Mouse (Mus musculus) c-Kit-negative CD71-positive TER-119-positive erythroid progenitor cells, embryonic 14.5 days (primary cell): ENCODE data around the gene Mt3.
A peak's percentile ranks its signal among the peaks of the same experiment; 100 is the strongest.
"Not testable (repeated sequence)": the region's sequence is repeated elsewhere in the genome, so short reads cannot be mapped to it uniquely, and the experiment has no call there.

ENCODE experiments used
- DNase-seq: peaks from one replicate; pipeline ENCODE4 v3.0.0-alpha.2; 2013; ENCODE audit warnings: low read depth, low spot score

Gene Mt3

GRCm38 (mm10) chr8:94152513-94153300 is at the start of gene Mt3:
Mt3 (plus strand) TSS chr8:94152607.
- DNase-seq: no peak

- DNase-seq: no peak
These were observed 48.3 kb upstream of the Mt3 start for GRCm38 (mm10) chr8:94104146-94104545.

GRCm38 (mm10) chr8:94107871-94108270 is 44.5 kb upstream of the Mt3 start:
- DNase-seq: no peak

GRCm38 (mm10) chr8:94109396-94109795 is 43.0 kb upstream of the Mt3 start:
- peak; percentile 74 for DNase-seq

GRCm38 (mm10) chr8:94109835-94110234 is 42.6 kb upstream of the Mt3 start:
- no peak for DNase-seq

GRCm38 (mm10) chr8:94110526-94111177 is 41.8 kb upstream of the Mt3 start:
- peak; percentile 41 for DNase-seq

GRCm38 (mm10) chr8:94113435-94113834 is 39.0 kb upstream of the Mt3 start:
- DNase-seq: no peak

- no peak for DNase-seq
These were observed 38.4 kb upstream of the Mt3 start for GRCm38 (mm10) chr8:94113972-94114371.

GRCm38 (mm10) chr8:94118776-94119430 is 33.5 kb upstream of the Mt3 start:
- peak; percentile 44 for DNase-seq

GRCm38 (mm10) chr8:94121625-94122024 is 30.8 kb upstream of the Mt3 start:
- no peak for DNase-seq

- DNase-seq: no peak
These were observed 29.5 kb upstream of the Mt3 start for GRCm38 (mm10) chr8:94122711-94123468.

GRCm38 (mm10) chr8:94127711-94128110 is 24.7 kb upstream of the Mt3 start:
- no peak for DNase-seq

GRCm38 (mm10) chr8:94129133-94129789 is 23.1 kb upstream of the Mt3 start:
- no peak for DNase-seq

- no peak for DNase-seq
These were observed 22.3 kb upstream of the Mt3 start for GRCm38 (mm10) chr8:94130126-94130525.

- DNase-seq: no peak
These were observed 20.3 kb upstream of the Mt3 start for GRCm38 (mm10) chr8:94132096-94132495.

GRCm38 (mm10) chr8:94134601-94135000 is 17.8 kb upstream of the Mt3 start:
- DNase-seq: not testable (repeated sequence)

- DNase-seq: no peak
These were observed 16.9 kb upstream of the Mt3 start for GRCm38 (mm10) chr8:94135556-94135955.

- DNase-seq: no peak
These were observed 16.2 kb upstream of the Mt3 start for GRCm38 (mm10) chr8:94136192-94136591.

- no peak for DNase-seq
These were observed 15.5 kb upstream of the Mt3 start, which contains the start of gene Mt4 for GRCm38 (mm10) chr8:94136933-94137332. Mt4 (plus strand) TSS chr8:94137197.

- DNase-seq: no peak
These were observed 12.1 kb upstream of the Mt3 start for GRCm38 (mm10) chr8:94140266-94140795.

- no peak for DNase-seq
These were observed 4.2 kb upstream of the Mt3 start for GRCm38 (mm10) chr8:94148236-94148635.
